Comparison of ENCODE assay signal across 1 mouse cellular context in the genomic region with DNA sequence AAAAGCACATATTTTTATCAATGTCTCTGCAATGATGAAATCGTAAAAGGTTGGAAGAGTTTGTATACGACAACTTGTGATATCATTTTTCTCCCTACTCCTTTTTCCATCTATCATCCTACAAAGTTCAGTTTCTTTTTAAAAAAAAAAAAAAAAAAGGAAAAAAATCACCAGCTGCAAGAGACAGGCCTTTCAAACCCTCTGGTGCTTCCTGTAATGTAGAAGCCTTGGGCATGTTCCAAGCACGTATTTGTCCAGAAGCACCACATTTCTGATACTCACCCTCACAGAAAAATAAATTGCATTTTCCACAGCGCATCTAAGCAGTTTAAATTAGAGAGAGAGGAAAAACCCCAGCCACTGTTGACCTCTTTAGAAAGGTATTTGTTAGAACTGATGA.
TF ChIP-seq lines count a peak whose summit lies in the region.

No protein-coding gene starts in this region.

TF ChIP-seq in MEL, 35 proteins besides CTCF, POLR2A, EP300 and RAD21:
- no peak for TF ChIP-seq ELF1 (IDR thresholded peaks at IDR 0.05; ENCODE audit: low read depth, low read length)
- no peak for TF ChIP-seq SIN3A (IDR thresholded peaks at IDR 0.05; ENCODE audit: low read length)
- TF ChIP-seq USF2 (IDR thresholded peaks at IDR 0.05; ENCODE audit: borderline replicate concordance in 1 of 2, insufficient read depth in 1 of 2, low read depth in 1 of 2, low read length in 2 of 2) = no peak
- TF ChIP-seq TBP (IDR thresholded peaks at IDR 0.05; ENCODE audit: low read depth, low read length) = 0 out of 2 replicates have a peak, but pooled peaks have one; percentile 34
- no peak for TF ChIP-seq CHD2 (IDR thresholded peaks at IDR 0.05; ENCODE audit: low read length)
- TF ChIP-seq ZNF384 (IDR thresholded peaks at IDR 0.05; ENCODE audit: low read depth, low read length) = no peak
- no peak; the same call in 1 of the 2 replicates for TF ChIP-seq MXI1 (IDR thresholded peaks at IDR 0.05; ENCODE audit: low read depth, low read length)
- TF ChIP-seq USF1 (IDR thresholded peaks at IDR 0.05; ENCODE audit: low read depth, low read length) = no peak
- no peak for TF ChIP-seq MYC (IDR thresholded peaks at IDR 0.05; ENCODE audit: low read depth, low read length)
